Comparison of ENCODE assay signal across 17 mouse cellular contexts in the genomic region with DNA sequence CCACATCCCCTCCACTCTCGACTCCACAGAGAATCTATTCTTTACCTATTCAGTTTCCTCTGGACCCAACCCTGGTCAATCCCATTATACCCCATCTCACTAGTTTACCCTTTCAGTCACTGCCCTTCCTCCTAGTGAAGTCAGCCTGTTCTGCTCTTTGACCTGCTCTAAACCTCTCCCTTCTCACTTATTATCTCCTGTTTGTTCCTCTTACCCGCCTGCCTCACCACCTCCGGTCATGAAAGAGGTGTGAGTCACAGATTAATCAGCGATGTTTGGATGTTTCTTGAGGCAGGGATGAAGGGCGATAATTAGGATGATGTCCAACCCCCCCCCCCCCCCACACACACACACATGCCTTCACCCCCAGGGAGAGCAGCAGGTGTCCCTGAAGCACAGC.
DNase-seq lines count a peak whose midpoint lies in the region; ATAC-seq lines count a peak whose summit lies in the region.
"Had no signal": no experiment of that assay in that cellular context is flagged by ENCODE, and none has a peak within 500 bp of the region (broad histone marks: within the 10 kb centered on the region; RNA-seq: fewer than 3 reads in every experiment).

No protein-coding gene starts in this region.

- peaks cover 6% of the 10 kb centered on the region for H3K4me1 ChIP-seq in forebrain, embryonic 16.5 days (replicated peaks; ENCODE audit: control insufficient read depth, insufficient read depth, low read length)
- H3K4me1 ChIP-seq: heart, embryonic 12.5 days had no signal

- no peak overlapping the region for H3K9ac ChIP-seq in forebrain, embryonic 16.5 days (replicated peaks; ENCODE audit: low read depth, low read length)
- H3K9ac ChIP-seq: forebrain, embryonic 13.5 days; heart, embryonic 12.5 days; hindbrain, embryonic 14.5 days had no signal

- peak; percentile 80 for DNase-seq in 416B (ENCODE audit: low read depth)
- DNase-seq in Muller cell, postnatal 12 days (ENCODE audit: inconsistent ontology term): peak; percentile 72
- DNase-seq in large intestine, adult 2 months (ENCODE audit: low read depth, low spot score): peak; percentile 61
- DNase-seq in yolk sac, embryonic 10.5 days (ENCODE audit: low spot score): peak; percentile 14
- DNase-seq in urinary bladder, postnatal 25 days (ENCODE audit: low spot score): no peak
- no peak for DNase-seq in spleen, postnatal 10 days (ENCODE audit: low spot score in 2 of 2)
- DNase-seq: adrenal gland, adult 2 months; adrenal gland, postnatal 36 days; cerebellum, adult 2 months; cerebellum, postnatal 10 days had no signal

- H3K27me3 ChIP-seq in forebrain, embryonic 16.5 days (replicated peaks; ENCODE audit: control insufficient read depth, insufficient read depth, low read length): no peaks in the 10 kb centered on the region
- H3K27me3 ChIP-seq: CH12.LX; forebrain, embryonic 13.5 days; heart, embryonic 12.5 days had no signal

- no peak for ATAC-seq in forebrain, embryonic 16.5 days
- ATAC-seq: forebrain, embryonic 13.5 days had no signal

- no peak overlapping the region for H3K4me2 ChIP-seq in forebrain, embryonic 16.5 days (ENCODE audit: low read length)
- H3K4me2 ChIP-seq: forebrain, embryonic 13.5 days; heart, embryonic 12.5 days; hindbrain, embryonic 14.5 days had no signal

- H3K9me3 ChIP-seq in forebrain, embryonic 16.5 days (ENCODE audit: control insufficient read depth, low read length): no peaks in the 10 kb centered on the region
- H3K9me3 ChIP-seq: embryonic facial prominence, embryonic 10.5 days; forebrain, embryonic 13.5 days; heart, embryonic 12.5 days; hindbrain, embryonic 10.5 days had no signal

- H3K36me3 ChIP-seq in forebrain, embryonic 16.5 days (ENCODE audit: control insufficient read depth, insufficient read depth): no peaks in the 10 kb centered on the region
- H3K36me3 ChIP-seq: embryonic facial prominence, embryonic 10.5 days; heart, embryonic 12.5 days; hindbrain, embryonic 10.5 days had no signal

- H3K27ac ChIP-seq in forebrain, embryonic 16.5 days (ENCODE audit: low read length): no peak overlapping the region
- H3K27ac ChIP-seq: embryonic facial prominence, embryonic 10.5 days; forebrain, embryonic 13.5 days; hindbrain, embryonic 10.5 days; hindbrain, embryonic 14.5 days had no signal

- WGBS in large intestine, adult 2 months: 34% methylated on average over 5 of the region's 5 CpGs
- WGBS in forebrain, embryonic 16.5 days: 63% methylated on average over 5 of the region's 5 CpGs

- H3K4me3 ChIP-seq in forebrain, embryonic 16.5 days (replicated peaks; ENCODE audit: low read length): no peak overlapping the region
- H3K4me3 ChIP-seq: embryonic facial prominence, embryonic 10.5 days; forebrain, embryonic 13.5 days; heart, embryonic 12.5 days; hindbrain, embryonic 10.5 days had no signal

Comparison
In these comparisons a context has a peak if more than half of its experiments do, and no peak if none do; other contexts are left out.
1. DNase-seq: peak in 416B (single experiment), Muller cell, postnatal 12 days (single experiment), large intestine, adult 2 months (single experiment) and yolk sac, embryonic 10.5 days (single experiment); none in urinary bladder, postnatal 25 days (single experiment) and spleen, postnatal 10 days (0 of 2).